Comparison of ENCODE assay signal across 8 mouse cellular contexts in the genomic region with DNA sequence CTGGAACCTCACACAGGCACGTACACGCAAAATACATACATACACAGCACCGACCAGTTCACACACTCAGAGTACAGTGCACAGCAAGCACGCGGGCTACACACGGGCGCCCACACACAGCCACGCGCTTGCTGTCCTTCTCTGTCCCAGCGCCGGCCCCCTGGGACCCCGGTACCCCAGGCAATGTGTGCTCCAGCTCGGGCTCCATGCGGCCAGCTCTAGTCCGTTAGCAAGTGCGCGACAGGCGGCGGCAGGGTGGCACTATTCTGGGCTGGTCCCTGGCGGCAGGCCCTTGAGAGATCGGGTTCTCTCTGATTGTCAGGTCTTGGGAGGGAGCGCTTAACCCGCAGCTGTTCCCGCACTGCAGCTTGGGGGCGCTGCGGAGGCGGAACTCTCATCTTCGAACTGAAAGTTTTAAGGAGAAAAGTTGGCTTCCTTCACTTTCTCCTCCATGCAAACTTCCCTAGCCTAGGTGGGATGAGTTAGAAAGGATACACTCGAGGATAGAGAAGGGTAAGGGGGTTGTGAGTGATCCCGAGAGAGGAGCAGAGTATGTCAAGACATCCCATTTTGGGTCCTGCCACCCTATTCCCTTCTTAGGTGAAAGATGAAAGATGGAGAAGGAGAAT. TPM values are rescaled to one million over a fixed set of nuclear protein-coding genes. Genes with fewer than 3 reads are reported as not detected.
DNase-seq lines count a peak whose midpoint lies in the region; ATAC-seq and TF ChIP-seq lines count a peak whose summit lies in the region.

Gene Prkag3, minus strand, starts transcription at position 579 of the 629 bp plus-strand sequence.

- no peak within 1 kb of the TSS for H3K9ac ChIP-seq in intestine, postnatal 0 days (ENCODE audit: low read depth, low read length)
- H3K9ac ChIP-seq in liver, embryonic 11.5 days (ENCODE audit: low read depth, low read length), result no peak within 1 kb of the TSS

- H3K27ac ChIP-seq in intestine, postnatal 0 days (ENCODE audit: low read depth, low read length), result no peak within 1 kb of the TSS
- no peak within 1 kb of the TSS for H3K27ac ChIP-seq in liver, embryonic 11.5 days (ENCODE audit: low read depth, low read length)

- peak; percentile 56 for ATAC-seq in intestine, postnatal 0 days
- no peak for ATAC-seq in liver, embryonic 11.5 days (replicated peaks; ENCODE audit: low FRiP score)

- H3K79me2 ChIP-seq in myocyte (ENCODE audit: control insufficient read depth, insufficient read depth), result no peaks in the 10 kb centered on the region

- no peaks in the 10 kb centered on the region for H3K36me3 ChIP-seq in intestine, postnatal 0 days (ENCODE audit: control insufficient read depth, insufficient read depth)
- H3K36me3 ChIP-seq in liver, embryonic 11.5 days (ENCODE audit: control insufficient read depth, insufficient read depth, low read length), result no peaks in the 10 kb centered on the region
- no peaks in the 10 kb centered on the region for H3K36me3 ChIP-seq in myocyte (ENCODE audit: control insufficient read depth, insufficient read depth)

- peak; percentile 63 for TF ChIP-seq POLR2A in myocyte (IDR thresholded peaks at IDR 0.05; ENCODE audit: insufficient read length, low read depth)

- peak within 1 kb of the TSS; percentile 61 for H3K4me2 ChIP-seq in intestine, postnatal 0 days (replicated peaks; ENCODE audit: low read depth)
- peak within 1 kb of the TSS; percentile 60 for H3K4me2 ChIP-seq in liver, embryonic 11.5 days
- H3K4me2 ChIP-seq in myocyte (ENCODE audit: low read depth), result peak within 1 kb of the TSS; percentile 97

- H3K4me3 ChIP-seq in intestine, postnatal 0 days (ENCODE audit: low read depth, low read length), result peak within 1 kb of the TSS; percentile 22
- peak within 1 kb of the TSS; percentile 30; the same call in 1 of the 2 replicates for H3K4me3 ChIP-seq in liver, embryonic 11.5 days (ENCODE audit: low read depth, low read length)
- H3K4me3 ChIP-seq in myocyte, result peak within 1 kb of the TSS; percentile 31

- H3ac ChIP-seq in myocyte (ENCODE audit: control insufficient read depth, insufficient read length), result peak within 1 kb of the TSS; percentile 6

- DNase-seq in right cerebral cortex, adult 18-20 months, result peak; percentile 38
- no peak for DNase-seq in right cerebral cortex, postnatal 25 days
- DNase-seq in embryo, embryonic 10 days (ENCODE audit: low spot score), result peak; percentile 76
- DNase-seq in gastrocnemius, postnatal 4 days (ENCODE audit: low spot score in 2 of 2), result peak; percentile 60 to 73
- DNase-seq in liver, embryonic 11.5 days (ENCODE audit: low spot score), result peak; percentile 60
- DNase-seq in thymus, postnatal 0 days (ENCODE audit: low spot score), result peak; percentile 61

- 0 out of 2 replicates have a peak, but pooled peaks cover 3% of the 10 kb centered on the region for H3K27me3 ChIP-seq in intestine, postnatal 0 days (replicated peaks; ENCODE audit: control insufficient read depth, insufficient read depth, low read length)
- H3K27me3 ChIP-seq in liver, embryonic 11.5 days (replicated peaks; ENCODE audit: control insufficient read depth, insufficient read depth, low read length), result peaks cover 15% of the 10 kb centered on the region
- no peaks in the 10 kb centered on the region for H3K27me3 ChIP-seq in myocyte (ENCODE audit: control insufficient read depth, insufficient read depth, insufficient read length)

- H3K9me3 ChIP-seq in intestine, postnatal 0 days (ENCODE audit: control insufficient read depth), result no peaks in the 10 kb centered on the region
- H3K9me3 ChIP-seq in liver, embryonic 11.5 days (ENCODE audit: control insufficient read depth, low read length), result no peaks in the 10 kb centered on the region

- H3K4me1 ChIP-seq in intestine, postnatal 0 days (replicated peaks; ENCODE audit: control insufficient read depth, insufficient read depth, low read length), result no peaks in the 10 kb centered on the region; the same call in none of the 2 replicates
- H3K4me1 ChIP-seq in liver, embryonic 11.5 days (replicated peaks; ENCODE audit: control insufficient read depth, insufficient read depth, low read length), result no peaks in the 10 kb centered on the region

- peak; percentile 79 for TF ChIP-seq CTCF in intestine, postnatal 0 days (IDR thresholded peaks at IDR 0.05; ENCODE audit: low read depth)

- 11% methylated on average over 30 of the region's 30 CpGs for WGBS in intestine, postnatal 0 days
- 8% methylated on average over 30 of the region's 30 CpGs for WGBS in liver, embryonic 11.5 days

TF ChIP-seq in myocyte, 11 proteins besides CTCF, POLR2A, EP300 and RAD21:
- TF ChIP-seq TCF3 (IDR thresholded peaks at IDR 0.05; ENCODE audit: insufficient read length, low read depth) (peak; percentile 0), REST (IDR thresholded peaks at IDR 0.05; ENCODE audit: insufficient read depth, insufficient read length) (no peak), MYOD1 (IDR thresholded peaks at IDR 0.05; ENCODE audit: control insufficient read depth in 1 of 3, insufficient read length in 2 of 3, low read depth in 2 of 3) (peak; percentile 78 to 82 (median 80)), USF1 (IDR thresholded peaks at IDR 0.05; ENCODE audit: low read depth) (no peak), POLR2AphosphoS2 (IDR thresholded peaks at IDR 0.05; ENCODE audit: insufficient read length, low read depth) (peak; percentile 54), MAX (IDR thresholded peaks at IDR 0.05; ENCODE audit: low read depth) (no peak), TCF12 (IDR thresholded peaks at IDR 0.05; ENCODE audit: insufficient read depth, poor library complexity, severe bottlenecking) (peak; percentile 21), CEBPB (IDR thresholded peaks at IDR 0.05; ENCODE audit: insufficient read depth, poor library complexity, severe bottlenecking) (no peak), E2F4 (IDR thresholded peaks at IDR 0.05; ENCODE audit: insufficient read depth) (no peak), SRF (IDR thresholded peaks at IDR 0.05; ENCODE audit: control insufficient read depth, insufficient read length, low read depth) (no peak), MYOG (IDR thresholded peaks at IDR 0.05; ENCODE audit: control insufficient read depth in 1 of 3, insufficient read depth in 1 of 3, insufficient read length in 2 of 3, low read depth in 2 of 3) (peak; percentile 45 to 90 (median 64))

RNA-seq across cellular contexts. Expression of gene Prkag3, which starts in this region (rescaled TPM):
- total RNA-seq in gastrocnemius, postnatal 4 days (2021), result 10 to 100 TPM; 26.1 to 29.4 TPM
- polyA plus RNA-seq in intestine, postnatal 0 days (2015; fragmentation: Nextera tagmentation; extraction: Ambion mirVana), result 0.08 and 0.09 TPM in 2 replicates
- not detected in 2 replicates for polyA plus RNA-seq in liver, embryonic 11.5 days (2014; fragmentation: Nextera tagmentation; extraction: Ambion mirVana)
- 24.6 TPM for polyA plus RNA-seq in myocyte (2012; fragmentation: generic; extraction: Trizol)
- polyA plus RNA-seq in thymus, postnatal 0 days (2015; fragmentation: Nextera tagmentation; extraction: Ambion mirVana), result 0.16 TPM in 1 of 2 replicates, not detected in the other

Comparison
In these comparisons a context has a peak if more than half of its experiments do, and no peak if none do; other contexts are left out.
1. RNA of gene Prkag3 (polyA plus RNA-seq): 24.6 TPM in myocyte (single experiment); 0.16 TPM in thymus, postnatal 0 days, 0.08 to 0.09 TPM in intestine, postnatal 0 days and not detected in liver, embryonic 11.5 days; every median in the first group is over 10 times any median in the second.
2. Peak in ATAC-seq, H3K4me3 ChIP-seq and H3K4me2 ChIP-seq in intestine, postnatal 0 days; RNA of the gene not detected or under 1 TPM.
3. Peak in DNase-seq, H3K4me3 ChIP-seq and H3K4me2 ChIP-seq in liver, embryonic 11.5 days; RNA of the gene not detected or under 1 TPM.
4. Peak in DNase-seq in thymus, postnatal 0 days; RNA of the gene not detected or under 1 TPM.
5. Peak in every context shown above with its lines, with median percentiles within 50 percentile points of each other: H3K4me2 ChIP-seq and H3K4me3 ChIP-seq.